Mouse (Mus musculus) heart, postnatal 0 days (tissue): ENCODE measurements around the gene Odf2l.

Experiments used
- CTCF ChIP-seq: IDR thresholded peaks from 2 replicates; pipeline ENCODE4 v1.5.1; 2016; ENCODE audit warnings: antibody characterized with exemption, control low read depth, low read depth
- EP300 ChIP-seq: IDR thresholded peaks from 2 replicates; pipeline ENCODE4 v1.6.1; 2016; ENCODE audit warnings: antibody characterized with exemption, low read depth

GRCm38 (mm10) chr3:145147483-145147882, 29.1 kb downstream of the Odf2l start:
- TF ChIP-seq CTCF (peak; percentile 40), EP300 (no peak)
